ENCODE assay signal across 17 mouse cellular contexts in the genomic region with DNA sequence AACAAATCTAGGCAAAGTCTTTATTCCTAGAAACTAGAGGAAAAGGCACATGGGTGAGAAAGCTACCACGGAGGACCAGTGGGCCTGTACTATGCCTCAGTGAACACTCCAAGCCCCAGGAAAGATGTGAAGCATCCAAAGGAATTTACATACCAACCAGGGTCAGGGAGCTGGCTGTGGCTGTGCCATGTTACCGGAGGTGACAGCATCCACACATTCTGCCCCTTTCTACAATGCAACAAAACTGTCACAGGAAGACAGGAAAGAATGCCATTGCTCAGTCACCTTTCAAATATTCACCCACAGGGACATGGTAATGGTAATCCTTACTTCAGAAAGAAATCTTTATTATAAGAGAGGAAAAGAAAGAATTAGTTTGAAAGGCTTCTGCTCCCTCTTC.
"Had no signal": no experiment of that assay in that cellular context is flagged by ENCODE, and none has a peak within 500 bp of the region (broad histone marks: within the 10 kb centered on the region; RNA-seq: fewer than 3 reads in every experiment).

No protein-coding gene starts in this region.

- H3K36me3 ChIP-seq: midbrain, embryonic 10.5 days; midbrain, embryonic 13.5 days; midbrain, embryonic 15.5 days; neural tube, embryonic 13.5 days; neural tube, embryonic 15.5 days had no signal

- H3K9ac ChIP-seq: lung, embryonic 14.5 days; midbrain, embryonic 13.5 days; midbrain, embryonic 15.5 days; neural tube, embryonic 13.5 days; neural tube, embryonic 15.5 days had no signal

- ATAC-seq: midbrain, embryonic 13.5 days; midbrain, embryonic 15.5 days had no signal

- H3K9me3 ChIP-seq: midbrain, embryonic 10.5 days; midbrain, embryonic 13.5 days; midbrain, embryonic 15.5 days; neural tube, embryonic 13.5 days; neural tube, embryonic 15.5 days had no signal

- H3K4me1 ChIP-seq: midbrain, embryonic 10.5 days; midbrain, embryonic 13.5 days; neural tube, embryonic 13.5 days; neural tube, embryonic 15.5 days had no signal

- H3K4me3 ChIP-seq: midbrain, embryonic 10.5 days; midbrain, embryonic 13.5 days; midbrain, embryonic 15.5 days; myocyte; neural tube, embryonic 13.5 days; neural tube, embryonic 15.5 days had no signal

- DNase-seq: lung, adult 18-20 months; lung, embryonic 14.5 days; lung, postnatal 10 days; lung, postnatal 4 days; right cerebral cortex, adult 18-20 months; right cerebral cortex, postnatal 25 days; right cerebral cortex, postnatal 4 days; spleen, adult 18-20 months; thymus, adult 18-20 months; thymus, postnatal 14 days; thymus, postnatal 36 days had no signal

- H3K27me3 ChIP-seq: midbrain, embryonic 13.5 days; midbrain, embryonic 15.5 days; neural tube, embryonic 13.5 days; neural tube, embryonic 15.5 days had no signal

- H3K4me2 ChIP-seq: lung, embryonic 14.5 days; midbrain, embryonic 13.5 days; midbrain, embryonic 15.5 days; neural tube, embryonic 13.5 days; neural tube, embryonic 15.5 days had no signal

- H3K27ac ChIP-seq: midbrain, embryonic 10.5 days; midbrain, embryonic 13.5 days; midbrain, embryonic 15.5 days; neural tube, embryonic 13.5 days; neural tube, embryonic 15.5 days had no signal
